15 mouse cellular contexts compared by ENCODE assay signal in genomic region chrX:96501580-96501979, GRCm38 (mm10). TPM values are rescaled to one million over a fixed set of nuclear protein-coding genes. Genes with fewer than 3 reads are reported as not detected.
DNase-seq lines count a peak whose midpoint lies in the region; ATAC-seq and TF ChIP-seq lines count a peak whose summit lies in the region.
"Had no signal": no experiment of that assay in that cellular context is flagged by ENCODE, and none has a peak within 500 bp of the region (broad histone marks: within the 10 kb centered on the region; RNA-seq: fewer than 3 reads in every experiment).

No protein-coding gene starts in this region.

- no peaks in the 10 kb centered on the region for H3K9me3 ChIP-seq in midbrain, embryonic 14.5 days (ENCODE audit: control insufficient read depth, low read length)
- H3K9me3 ChIP-seq in midbrain, embryonic 11.5 days (ENCODE audit: control insufficient read depth, low read length): no peaks in the 10 kb centered on the region
- H3K9me3 ChIP-seq: midbrain, embryonic 12.5 days had no signal

- no peak for TF ChIP-seq CTCF in kidney, adult 2 months (conservative IDR thresholded peaks at IDR 0.05; ENCODE audit: insufficient read depth, insufficient read length, low read depth, low read length)

- no peak overlapping the region for H3K4me3 ChIP-seq in kidney, adult 2 months (ENCODE audit: insufficient read depth, low read depth, low read length)
- H3K4me3 ChIP-seq in midbrain, embryonic 14.5 days (replicated peaks; ENCODE audit: low read depth, low read length): no peak overlapping the region
- H3K4me3 ChIP-seq in midbrain, embryonic 11.5 days (ENCODE audit: low read depth, low read length): no peak overlapping the region
- H3K4me3 ChIP-seq: erythroblast, embryonic 14.5 days; midbrain, embryonic 12.5 days had no signal

- DNase-seq in embryo, embryonic 10.5 days (ENCODE audit: low spot score): peak; percentile 1
- no peak for DNase-seq in embryo, embryonic 10 days (ENCODE audit: low spot score)
- peak; percentile 0 for DNase-seq in kidney, adult 2 months
- DNase-seq in kidney, adult 18-20 months: no peak
- peak; percentile 19 for DNase-seq in midbrain, embryonic 14.5 days
- DNase-seq in midbrain, embryonic 11.5 days (ENCODE audit: low spot score, missing footprints): no peak
- no peak for DNase-seq in frontal cortex, postnatal 36 days (ENCODE audit: low spot score in 2 of 2)
- DNase-seq in thymus, postnatal 25 days: no peak
- DNase-seq: lung, adult 18-20 months; thymus, adult 18-20 months had no signal

- H3K9ac ChIP-seq in midbrain, embryonic 14.5 days (replicated peaks; ENCODE audit: low read length): no peak overlapping the region
- H3K9ac ChIP-seq in midbrain, embryonic 11.5 days (ENCODE audit: low read length): no peak overlapping the region
- H3K9ac ChIP-seq: midbrain, embryonic 12.5 days had no signal

- WGBS in kidney, adult 2 months: 69% methylated on average over 1 of the region's 1 CpGs
- WGBS in midbrain, embryonic 14.5 days: 71% methylated on average over 1 of the region's 1 CpGs
- 70% methylated on average over 1 of the region's 1 CpGs for WGBS in midbrain, embryonic 11.5 days

- H3K36me3 ChIP-seq in kidney, adult 2 months (ENCODE audit: control insufficient read depth, insufficient read depth, low read length): no peaks in the 10 kb centered on the region
- no peaks in the 10 kb centered on the region for H3K36me3 ChIP-seq in midbrain, embryonic 14.5 days (ENCODE audit: control insufficient read depth, insufficient read depth, low read length)
- no peaks in the 10 kb centered on the region for H3K36me3 ChIP-seq in midbrain, embryonic 11.5 days (ENCODE audit: control insufficient read depth, insufficient read depth, low read length)
- H3K36me3 ChIP-seq: midbrain, embryonic 12.5 days had no signal

- H3K4me2 ChIP-seq in midbrain, embryonic 14.5 days (ENCODE audit: low read length): no peak overlapping the region
- no peak overlapping the region for H3K4me2 ChIP-seq in midbrain, embryonic 11.5 days
- H3K4me2 ChIP-seq: heart, embryonic 11.5 days; midbrain, embryonic 12.5 days had no signal

- H3K27me3 ChIP-seq in kidney, adult 2 months (replicated peaks; ENCODE audit: control insufficient read depth, insufficient read depth, low read length): no peaks in the 10 kb centered on the region
- no peaks in the 10 kb centered on the region for H3K27me3 ChIP-seq in midbrain, embryonic 14.5 days (ENCODE audit: control insufficient read depth, insufficient read depth, low read length)
- no peaks in the 10 kb centered on the region for H3K27me3 ChIP-seq in midbrain, embryonic 11.5 days (ENCODE audit: control insufficient read depth, insufficient read depth, low read length)
- H3K27me3 ChIP-seq: midbrain, embryonic 12.5 days had no signal

- ATAC-seq in midbrain, embryonic 14.5 days (ENCODE audit: low FRiP score, low TSS enrichment): no peak
- ATAC-seq in midbrain, embryonic 11.5 days (ENCODE audit: low FRiP score): no peak

- TF ChIP-seq POLR2A in kidney, adult 2 months (IDR thresholded peaks at IDR 0.05; ENCODE audit: low read depth, low read length): no peak

- H3K27ac ChIP-seq in kidney, adult 2 months (ENCODE audit: insufficient read depth, low read depth, low read length): no peak overlapping the region
- no peak overlapping the region for H3K27ac ChIP-seq in midbrain, embryonic 14.5 days (replicated peaks; ENCODE audit: low read depth, low read length)
- H3K27ac ChIP-seq in midbrain, embryonic 11.5 days (ENCODE audit: low read depth, low read length): no peak overlapping the region
- H3K27ac ChIP-seq: midbrain, embryonic 12.5 days had no signal

- H3K4me1 ChIP-seq in kidney, adult 2 months (ENCODE audit: control insufficient read depth, insufficient read depth, low read length): no peaks in the 10 kb centered on the region
- H3K4me1 ChIP-seq in midbrain, embryonic 14.5 days (ENCODE audit: control insufficient read depth, insufficient read depth, low read length): no peaks in the 10 kb centered on the region
- no peaks in the 10 kb centered on the region for H3K4me1 ChIP-seq in midbrain, embryonic 11.5 days (ENCODE audit: control insufficient read depth, insufficient read depth, low read length)
- H3K4me1 ChIP-seq: midbrain, embryonic 12.5 days had no signal

RNA-seq across cellular contexts. Expression of gene Hsf3, which starts 45.5 kb away (rescaled TPM):
- polyA plus RNA-seq in kidney, adult 2 months (2012; rRNA removed): 0.03 TPM in 1 of 2 replicates, not detected in the other
- not detected in 2 replicates for polyA plus RNA-seq in midbrain, embryonic 14.5 days (2014; fragmentation: Nextera tagmentation; extraction: Ambion mirVana)
- 0.23 and 0.26 TPM in 2 replicates for polyA plus RNA-seq in midbrain, embryonic 11.5 days (2014; fragmentation: Nextera tagmentation; extraction: Ambion mirVana)
- polyA plus RNA-seq: C2C12; erythroblast, embryonic 14.5 days; midbrain, embryonic 12.5 days; neural tube, embryonic 11.5 days had no signal

RNA-seq across cellular contexts. Expression of gene Heph, which starts 46.4 kb away (rescaled TPM):
- polyA plus RNA-seq in kidney, adult 2 months (2012; rRNA removed): 5.5 and 5.8 TPM in 2 replicates
- polyA plus RNA-seq in midbrain, embryonic 14.5 days (2014; fragmentation: Nextera tagmentation; extraction: Ambion mirVana): 2.0 and 6.2 TPM in 2 replicates
- polyA plus RNA-seq in midbrain, embryonic 11.5 days (2014; fragmentation: Nextera tagmentation; extraction: Ambion mirVana): 16.4 and 16.8 TPM in 2 replicates
- polyA plus RNA-seq: C2C12; erythroblast, embryonic 14.5 days had no signal

Comparison
In these comparisons a context has a peak if more than half of its experiments do, and no peak if none do; other contexts are left out.
1. DNase-seq: peak in embryo, embryonic 10.5 days (single experiment), kidney, adult 2 months (single experiment) and midbrain, embryonic 14.5 days (single experiment); none in embryo, embryonic 10 days (single experiment), kidney, adult 18-20 months (single experiment), midbrain, embryonic 11.5 days (single experiment), frontal cortex, postnatal 36 days (0 of 2) and thymus, postnatal 25 days (single experiment).